Comparison of ENCODE assay signal across 8 mouse cellular contexts in genomic region chr13:55071322-55071721, GRCm38 (mm10). TPM values are rescaled to one million over a fixed set of nuclear protein-coding genes. Genes with fewer than 3 reads are reported as not detected.
DNase-seq lines count a peak whose midpoint lies in the region; ATAC-seq and TF ChIP-seq lines count a peak whose summit lies in the region.

No protein-coding gene starts in this region.

- peak; percentile 7 for DNase-seq in heart, postnatal 4 days
- peak; percentile 16 for DNase-seq in thymus, postnatal 14 days
- no peak for DNase-seq in thymus, adult 2 months
- peak; percentile 20 for DNase-seq in embryo, embryonic 11.5 days (ENCODE audit: low read depth, low spot score)
- DNase-seq in layer of hippocampus, adult 9-10 months (ENCODE audit: low spot score), result no peak
- DNase-seq in adrenal gland, adult 18-20 months (ENCODE audit: low spot score in 2 of 2), result no peak

- 7% methylated on average over 3 of the region's 3 CpGs for WGBS in heart, embryonic 11.5 days (ENCODE audit: insufficient replicate concordance)
- WGBS in thymus, adult 2 months, result 0% methylated on average over 3 of the region's 3 CpGs

- no peak for TF ChIP-seq CTCF in thymus, adult 2 months (IDR thresholded peaks at IDR 0.05; ENCODE audit: borderline replicate concordance, control insufficient read depth, extremely low read depth, insufficient read depth, low read length, poor library complexity)

- no peak for ATAC-seq in heart, embryonic 11.5 days (replicated peaks; ENCODE audit: insufficient number of reproducible peaks, low FRiP score, low TSS enrichment)
- ATAC-seq in frontal cortex, adult (ENCODE audit: low TSS enrichment), result no peak

- no peaks in the 10 kb centered on the region; the same call in 1 of the 2 replicates for H3K36me3 ChIP-seq in heart, embryonic 11.5 days (ENCODE audit: control insufficient read depth, insufficient read depth, low read length)
- H3K36me3 ChIP-seq in thymus, adult 2 months (ENCODE audit: control insufficient read depth, insufficient read depth, low read length), result peaks cover 8% of the 10 kb centered on the region; the same call in 1 of the 2 replicates

- no peaks in the 10 kb centered on the region for H3K27me3 ChIP-seq in heart, embryonic 11.5 days (ENCODE audit: control insufficient read depth, insufficient read depth, low read length)
- no peaks in the 10 kb centered on the region for H3K27me3 ChIP-seq in thymus, adult 2 months (ENCODE audit: control insufficient read depth, insufficient read depth, low read length)

- H3K27ac ChIP-seq in heart, embryonic 11.5 days (ENCODE audit: low read depth, low read length), result no peak overlapping the region
- H3K27ac ChIP-seq in thymus, adult 2 months (ENCODE audit: control insufficient read depth, insufficient read depth, low read length), result no peak overlapping the region

- TF ChIP-seq POLR2A in thymus, adult 2 months (IDR thresholded peaks at IDR 0.05; ENCODE audit: control insufficient read depth, extremely low read depth, insufficient read depth, low read length, poor library complexity), result no peak

- no peak overlapping the region for H3K9ac ChIP-seq in heart, embryonic 11.5 days (ENCODE audit: low read depth, low read length)

- H3K4me3 ChIP-seq in heart, embryonic 11.5 days (ENCODE audit: low read depth, low read length), result no peak overlapping the region
- no peak overlapping the region for H3K4me3 ChIP-seq in thymus, adult 2 months (ENCODE audit: control insufficient read depth, insufficient read depth, low read length)

- no peaks in the 10 kb centered on the region for H3K9me3 ChIP-seq in heart, embryonic 11.5 days (replicated peaks; ENCODE audit: control insufficient read depth, low read length)

- H3K4me2 ChIP-seq in heart, embryonic 11.5 days, result no peak overlapping the region

- H3K4me1 ChIP-seq in heart, embryonic 11.5 days (ENCODE audit: control insufficient read depth, insufficient read depth, low read length), result no peaks in the 10 kb centered on the region
- no peaks in the 10 kb centered on the region for H3K4me1 ChIP-seq in thymus, adult 2 months (replicated peaks; ENCODE audit: control insufficient read depth, insufficient read depth, low read length)

RNA-seq across cellular contexts. Expression of gene Uimc1, which starts 28.8 kb away (rescaled TPM):
- total RNA-seq in heart, postnatal 4 days (2021), result 10 to 100 TPM; 28.9 to 30.9 TPM
- 18.3 and 18.7 TPM in 2 replicates for polyA plus RNA-seq in heart, embryonic 11.5 days (2014; fragmentation: Nextera tagmentation; extraction: Ambion mirVana)
- 7.8 and 8.7 TPM in 2 replicates for polyA plus RNA-seq in thymus, adult 2 months (2012; rRNA removed)
- 10 to 100 TPM; 24.8 to 26.0 TPM for total RNA-seq in adrenal gland, adult 18-20 months (2021)

RNA-seq across cellular contexts. Expression of gene Zfp346, which starts 33.8 kb away (rescaled TPM):
- total RNA-seq in heart, postnatal 4 days (2021), result 10 to 100 TPM; 17.7 to 20.1 TPM
- 14.7 and 17.9 TPM in 2 replicates for polyA plus RNA-seq in heart, embryonic 11.5 days (2014; fragmentation: Nextera tagmentation; extraction: Ambion mirVana)
- 32.2 and 38.7 TPM in 2 replicates for polyA plus RNA-seq in thymus, adult 2 months (2012; rRNA removed)
- 10 to 100 TPM; 44.3 to 54.4 TPM for total RNA-seq in adrenal gland, adult 18-20 months (2021)

RNA-seq across cellular contexts. Expression of gene Hk3, which starts 50.1 kb away (rescaled TPM):
- under 1 TPM; 0.74 to 0.98 TPM for total RNA-seq in heart, postnatal 4 days (2021)
- 0.16 and 0.54 TPM in 2 replicates for polyA plus RNA-seq in heart, embryonic 11.5 days (2014; fragmentation: Nextera tagmentation; extraction: Ambion mirVana)
- 3.5 and 4.1 TPM in 2 replicates for polyA plus RNA-seq in thymus, adult 2 months (2012; rRNA removed)
- total RNA-seq in adrenal gland, adult 18-20 months (2021), result 1 to 10 TPM; 1.1 to 2.6 TPM

Comparison
In these comparisons a context has a peak if more than half of its experiments do, and no peak if none do; other contexts are left out.
1. DNase-seq: peak in heart, postnatal 4 days (single experiment), thymus, postnatal 14 days (single experiment) and embryo, embryonic 11.5 days (single experiment); none in thymus, adult 2 months (single experiment), layer of hippocampus, adult 9-10 months (single experiment) and adrenal gland, adult 18-20 months (0 of 2).